Mouse (Mus musculus): ENCODE results near the gene Irx1. TPM values are rescaled to one million over a fixed set of nuclear protein-coding genes. Genes with fewer than 3 reads are reported as not detected.

The Irx1 gene
- polyA plus RNA-seq, 1 experiment from 2014 or later = 3.2 TPM

DNA sequence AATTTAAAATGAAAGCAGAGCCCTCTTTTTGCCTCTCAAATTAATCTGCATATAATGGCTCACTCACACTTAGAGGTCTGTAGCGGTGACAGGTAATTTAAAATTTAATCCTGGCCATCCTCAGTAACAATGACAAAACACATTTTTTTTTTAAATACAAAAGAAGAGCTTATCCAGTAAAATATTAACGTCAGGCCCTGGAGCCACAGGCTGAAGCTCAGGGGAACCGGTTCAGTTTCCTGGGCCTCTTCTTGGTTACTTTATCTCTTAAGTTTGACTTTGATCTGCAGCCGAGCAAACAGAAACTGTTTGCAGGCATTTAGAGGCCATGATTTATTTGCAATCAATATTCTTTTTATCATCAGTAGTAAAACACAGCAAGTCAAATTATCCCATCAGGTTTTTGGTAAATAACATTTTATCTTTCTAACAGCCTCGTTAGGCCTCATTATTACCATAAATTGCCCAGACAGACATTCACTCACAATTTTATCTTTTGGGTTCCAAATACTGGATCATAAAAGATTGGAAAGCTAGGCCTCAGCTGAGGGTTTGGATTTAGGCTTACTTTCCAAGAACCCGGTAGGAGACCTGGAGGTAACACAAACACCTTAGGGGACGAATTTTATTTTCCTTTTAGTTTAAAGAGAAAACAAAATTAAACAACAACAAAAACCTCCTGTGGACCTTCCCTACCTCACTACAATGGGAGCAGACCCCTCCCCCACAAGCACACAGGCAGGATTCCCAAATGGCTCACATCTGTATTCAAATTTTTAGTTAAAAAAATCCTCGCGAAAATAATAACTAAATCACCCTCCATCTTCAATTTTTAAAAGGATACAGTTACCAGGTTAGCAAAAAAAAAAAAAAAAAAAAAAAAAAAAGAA lies 2.4 kb downstream of the Irx1 start:
- H3K4me3 ChIP-seq (replicated peaks) = peak overlapping the region; percentile 23
- no peak for ATAC-seq (ENCODE audit: low FRiP score)
- peak overlapping the region; percentile 68 for H3K4me2 ChIP-seq
- H3K27me3 ChIP-seq (replicated peaks) = peaks cover 78% of the 10 kb centered on the region
- H3K36me3 ChIP-seq = no peaks in the 10 kb centered on the region
- H3K27ac ChIP-seq (replicated peaks) = no peak overlapping the region
- WGBS = 15% methylated on average over 9 of the region's 9 CpGs
- H3K9me3 ChIP-seq (replicated peaks) = no peaks in the 10 kb centered on the region
- H3K9ac ChIP-seq (replicated peaks) = no peak overlapping the region
- peaks cover 38% of the 10 kb centered on the region for H3K4me1 ChIP-seq

DNA sequence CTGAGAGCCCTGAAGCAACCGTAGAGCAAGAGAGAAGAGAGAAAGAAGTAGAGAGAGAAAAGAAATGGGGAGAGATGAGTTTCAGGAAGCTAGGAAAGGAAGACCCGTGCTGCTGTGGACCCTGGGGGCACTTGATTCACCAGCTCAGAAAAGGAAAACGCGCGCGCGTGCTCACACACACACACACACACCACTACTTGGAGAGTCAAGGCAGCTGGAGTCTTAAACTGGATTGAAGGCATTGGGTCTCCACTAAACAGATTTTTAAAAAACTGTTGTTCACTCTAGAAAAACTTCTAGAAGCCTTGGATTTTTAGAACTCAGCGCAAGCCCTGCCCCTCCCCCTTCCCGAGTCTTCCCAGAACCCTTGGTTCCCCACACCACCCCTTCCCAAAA lies 3.2 kb downstream of the Irx1 start:
- Histone ChIP-seq H3K4me1 (peaks cover 38% of the 10 kb centered on the region), H3K36me3 (no peaks in the 10 kb centered on the region), H3K4me3 (replicated peaks) (peak overlapping the region; percentile 23), H3K9ac (replicated peaks) (no peak overlapping the region), H3K27me3 (replicated peaks) (peaks cover 78% of the 10 kb centered on the region), H3K4me2 (peak overlapping the region; percentile 50), H3K27ac (replicated peaks) (no peak overlapping the region), H3K9me3 (replicated peaks) (no peaks in the 10 kb centered on the region)
- no peak for ATAC-seq (ENCODE audit: low FRiP score)
- 8% methylated on average over 9 of the region's 9 CpGs for WGBS

DNA sequence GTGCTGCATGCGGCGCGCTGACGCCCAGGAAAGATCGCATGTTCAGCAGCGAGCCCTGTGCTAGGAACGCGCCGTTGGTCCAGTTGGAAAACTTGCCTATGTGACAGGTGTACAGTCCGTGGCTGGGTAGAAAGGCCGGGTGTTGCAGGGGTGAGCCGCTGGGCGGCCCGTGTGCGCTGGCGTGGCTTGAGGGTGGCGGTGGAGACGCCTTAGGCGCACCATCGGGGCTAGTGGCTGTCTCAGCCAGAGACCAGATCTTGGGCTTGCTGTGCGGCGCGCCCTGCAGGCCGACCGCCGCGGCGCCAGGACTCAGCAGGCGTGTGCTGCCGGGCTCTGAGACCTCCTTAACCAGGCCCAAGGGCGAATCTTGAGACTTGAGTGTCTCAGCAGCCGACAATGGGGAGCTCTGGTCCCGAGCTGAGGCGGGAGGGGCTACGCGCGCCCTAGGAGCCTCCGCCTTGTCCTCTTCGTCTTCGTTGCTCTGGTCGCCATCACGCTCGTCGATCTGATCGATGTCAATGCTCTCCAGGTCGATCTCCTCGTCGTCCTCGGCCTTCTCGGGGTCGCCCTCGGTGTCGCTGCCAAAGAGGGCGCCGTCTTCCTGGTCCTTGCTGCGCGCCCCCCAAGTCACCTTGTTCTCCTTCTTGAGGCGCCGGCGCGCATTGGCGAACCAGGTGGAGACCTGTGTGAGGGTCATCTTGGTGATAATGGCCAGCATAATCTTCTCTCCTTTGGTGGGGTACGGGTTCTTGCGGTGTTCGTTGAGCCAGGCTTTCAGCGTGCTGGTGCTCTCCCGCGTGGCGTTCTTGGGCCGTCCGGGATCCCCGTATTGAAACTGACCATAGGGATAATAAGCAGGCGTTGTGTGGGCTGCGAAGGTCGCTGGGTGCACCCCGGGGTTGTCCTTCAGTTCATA lies 3.9 kb downstream of the Irx1 start:
- 0 out of 2 replicates have a peak overlapping the region, but pooled peaks have one; percentile 8 for H3K27ac ChIP-seq (replicated peaks)
- peak overlapping the region; percentile 23 for H3K4me3 ChIP-seq (replicated peaks)
- H3K27me3 ChIP-seq (replicated peaks) = peaks cover 78% of the 10 kb centered on the region
- H3K9me3 ChIP-seq (replicated peaks) = no peaks in the 10 kb centered on the region
- WGBS = 4% methylated on average over 76 of the region's 76 CpGs
- H3K4me2 ChIP-seq = peak overlapping the region; percentile 50
- no peaks in the 10 kb centered on the region for H3K36me3 ChIP-seq
- H3K9ac ChIP-seq (replicated peaks) = no peak overlapping the region
- peaks cover 38% of the 10 kb centered on the region for H3K4me1 ChIP-seq
- ATAC-seq (ENCODE audit: low FRiP score) = peak; percentile 27; the same call in 1 of the 2 replicates

DNA sequence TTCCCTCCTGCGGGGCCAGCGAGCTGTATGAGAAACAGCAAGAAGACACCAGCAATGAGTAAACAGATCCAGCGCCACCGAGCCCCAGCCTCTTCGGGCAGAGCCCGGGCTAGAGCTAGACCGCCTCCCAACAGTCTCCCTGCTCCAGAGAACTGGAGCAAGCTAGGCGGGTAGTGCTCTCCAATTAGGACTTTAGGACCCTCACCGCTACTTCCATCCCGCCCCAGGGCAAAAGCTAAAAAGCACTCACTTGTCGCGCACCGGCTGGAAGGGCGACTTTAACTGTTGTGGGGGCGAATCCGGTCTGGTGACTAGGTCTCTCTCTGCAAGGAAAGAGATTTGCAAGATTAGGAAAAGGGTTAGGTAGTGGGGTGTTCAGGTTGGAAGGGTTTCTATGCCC lies 4.9 kb downstream of the Irx1 start:
- 8% methylated on average over 16 of the region's 16 CpGs for WGBS
- ATAC-seq (ENCODE audit: low FRiP score) = no peak
- Histone ChIP-seq H3K9ac (replicated peaks) (no peak overlapping the region), H3K9me3 (replicated peaks) (no peaks in the 10 kb centered on the region), H3K27me3 (replicated peaks) (peaks cover 78% of the 10 kb centered on the region), H3K4me3 (replicated peaks) (peak overlapping the region; percentile 23; the same call in 1 of the 2 replicates), H3K27ac (replicated peaks) (no peak overlapping the region), H3K4me1 (peaks cover 32% of the 10 kb centered on the region), H3K36me3 (no peaks in the 10 kb centered on the region), H3K4me2 (peak overlapping the region; percentile 50)

DNA sequence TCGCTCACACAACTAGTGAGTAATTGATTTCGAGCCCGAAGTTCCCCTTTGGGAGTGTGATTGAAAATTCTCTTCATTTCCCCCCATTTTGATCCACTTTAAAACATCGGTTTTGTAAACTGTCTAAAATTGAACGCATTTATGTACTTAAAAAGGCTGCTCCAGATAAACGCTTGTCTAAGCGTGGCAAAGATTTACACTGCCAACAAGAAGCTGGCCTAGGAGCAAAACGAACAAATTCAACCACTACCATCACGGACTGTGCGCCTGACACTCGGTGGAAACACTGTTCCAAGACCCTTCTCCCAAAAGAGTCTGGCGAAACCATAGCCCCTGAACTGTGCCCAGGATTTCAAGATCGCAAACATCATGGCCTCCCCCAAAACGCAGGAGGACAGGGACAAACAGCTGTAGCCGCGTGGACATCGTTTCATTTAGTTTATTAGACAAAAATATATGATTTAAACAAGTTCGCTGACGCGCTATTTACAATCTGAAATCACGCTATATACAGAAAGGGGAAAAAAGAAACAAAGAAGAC lies 5.6 kb downstream of the Irx1 start:
- no peak overlapping the region for H3K9ac ChIP-seq (replicated peaks)
- H3K4me1 ChIP-seq = peaks cover 25% of the 10 kb centered on the region
- H3K36me3 ChIP-seq = no peaks in the 10 kb centered on the region
- WGBS = 13% methylated on average over 21 of the region's 21 CpGs
- H3K27me3 ChIP-seq (replicated peaks) = peaks cover 81% of the 10 kb centered on the region
- no peaks in the 10 kb centered on the region for H3K9me3 ChIP-seq (replicated peaks)
- peak overlapping the region; percentile 50 for H3K4me2 ChIP-seq
- ATAC-seq (ENCODE audit: low FRiP score) = no peak
- peak overlapping the region; percentile 23 for H3K4me3 ChIP-seq (replicated peaks)
- no peak overlapping the region for H3K27ac ChIP-seq (replicated peaks)

DNA sequence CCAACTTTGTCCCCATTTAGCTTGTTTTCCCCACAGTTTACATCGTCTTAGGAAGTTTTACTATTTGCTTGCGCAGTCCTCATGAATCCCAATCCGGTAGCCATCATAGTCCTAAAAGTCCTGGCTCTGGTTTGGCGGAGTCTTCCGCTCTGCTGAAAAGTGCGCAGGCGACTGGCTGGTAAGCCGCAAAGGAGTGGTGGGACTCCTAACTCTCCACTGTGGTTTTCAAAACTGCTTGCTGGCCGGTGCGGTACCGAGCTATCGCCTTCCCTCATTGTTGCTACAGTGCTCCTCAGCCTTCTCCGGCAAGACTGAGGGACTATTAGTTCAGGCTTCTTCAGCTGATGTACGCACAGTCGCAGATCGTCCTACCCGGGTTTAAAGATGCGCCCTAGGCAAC lies 6.4 kb downstream of the Irx1 start:
- 17% methylated on average over 18 of the region's 18 CpGs for WGBS
- Histone ChIP-seq H3K9ac (replicated peaks) (no peak overlapping the region), H3K4me2 (peak overlapping the region; percentile 17; the same call in 1 of the 2 replicates), H3K4me1 (peaks cover 26% of the 10 kb centered on the region), H3K27ac (replicated peaks) (no peak overlapping the region), H3K4me3 (replicated peaks) (no peak overlapping the region), H3K9me3 (replicated peaks) (no peaks in the 10 kb centered on the region), H3K27me3 (replicated peaks) (peaks cover 79% of the 10 kb centered on the region), H3K36me3 (no peaks in the 10 kb centered on the region)
- no peak for ATAC-seq (ENCODE audit: low FRiP score)

DNA sequence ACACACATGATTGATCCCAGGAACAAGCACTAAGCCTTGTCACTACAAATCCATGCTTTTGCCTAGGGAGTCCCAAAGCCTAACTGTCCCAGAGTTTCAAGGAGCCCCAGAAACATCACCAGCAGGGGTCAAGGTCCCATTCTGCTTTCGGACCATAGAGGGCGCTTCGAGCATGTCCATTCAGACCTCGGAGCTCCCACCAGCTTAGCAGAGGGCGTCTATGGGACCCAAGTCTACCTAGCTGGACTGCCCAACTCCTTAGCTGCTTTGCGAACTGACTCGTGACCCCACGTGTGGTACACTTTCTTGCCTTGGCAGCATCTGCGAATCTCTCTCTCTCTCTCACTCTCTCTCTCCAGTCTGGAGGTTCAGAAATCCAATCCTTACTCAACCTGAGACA lies 7.0 kb downstream of the Irx1 start:
- Histone ChIP-seq H3K27ac (replicated peaks) (no peak overlapping the region), H3K4me2 (0 out of 2 replicates have a peak overlapping the region, but pooled peaks have one; percentile 17), H3K9ac (replicated peaks) (no peak overlapping the region), H3K4me1 (peaks cover 30% of the 10 kb centered on the region), H3K9me3 (replicated peaks) (no peaks in the 10 kb centered on the region), H3K36me3 (no peaks in the 10 kb centered on the region), H3K27me3 (replicated peaks) (peaks cover 75% of the 10 kb centered on the region), H3K4me3 (replicated peaks) (no peak overlapping the region)
- no peak for ATAC-seq (ENCODE audit: low FRiP score)
- 12% methylated on average over 9 of the region's 9 CpGs for WGBS

DNA sequence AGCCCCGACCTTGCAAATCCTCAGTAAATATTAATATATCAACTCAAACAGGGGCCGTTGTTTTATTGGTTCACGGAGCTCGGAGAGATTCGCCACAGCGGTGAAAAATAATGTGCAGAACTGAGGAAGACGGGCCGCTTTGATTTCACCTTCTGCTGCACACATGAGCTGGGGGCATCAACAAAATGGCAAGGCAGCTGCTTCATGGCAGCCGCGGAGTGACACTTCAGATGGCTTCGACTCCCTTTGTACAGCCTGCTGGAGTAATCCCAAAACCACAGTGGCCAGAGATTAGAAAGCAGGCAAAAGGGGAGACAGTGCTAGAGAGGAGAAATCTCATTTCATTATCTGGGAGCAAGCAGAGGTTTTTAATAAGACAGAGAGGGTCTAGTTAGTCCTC lies 11.6 kb downstream of the Irx1 start:
- no peak for ATAC-seq (ENCODE audit: low FRiP score)
- no peak overlapping the region for H3K4me3 ChIP-seq (replicated peaks)
- WGBS = 14% methylated on average over 11 of the region's 11 CpGs
- H3K27ac ChIP-seq (replicated peaks) = no peak overlapping the region
- H3K36me3 ChIP-seq = no peaks in the 10 kb centered on the region
- H3K4me2 ChIP-seq = no peak overlapping the region
- H3K27me3 ChIP-seq (replicated peaks) = peaks cover 52% of the 10 kb centered on the region
- no peak overlapping the region for H3K9ac ChIP-seq (replicated peaks)
- H3K9me3 ChIP-seq (replicated peaks) = no peaks in the 10 kb centered on the region
- H3K4me1 ChIP-seq = peaks cover 17% of the 10 kb centered on the region

DNA sequence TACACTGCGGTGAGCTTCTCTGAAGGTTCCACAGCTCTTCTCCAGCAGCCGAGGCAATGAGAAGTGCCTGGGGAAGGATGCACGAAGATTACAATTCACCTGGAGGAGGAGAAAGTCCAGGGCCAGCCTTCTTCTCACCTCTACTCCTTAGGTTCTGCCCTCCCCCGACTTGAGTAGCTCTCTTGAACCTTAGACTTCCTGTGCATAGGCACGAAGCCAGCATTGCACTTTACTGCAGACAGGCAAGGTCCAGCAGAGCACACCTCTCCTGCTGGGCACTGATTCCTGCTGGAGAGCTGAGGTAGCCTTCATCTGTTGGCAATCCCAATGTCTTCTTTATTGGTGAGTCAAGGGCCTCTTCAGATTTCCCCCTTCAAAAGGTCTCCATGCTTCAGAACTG lies 13.7 kb downstream of the Irx1 start:
- Histone ChIP-seq H3K9me3 (replicated peaks) (no peaks in the 10 kb centered on the region), H3K4me1 (peaks cover 17% of the 10 kb centered on the region), H3K36me3 (no peaks in the 10 kb centered on the region), H3K9ac (replicated peaks) (no peak overlapping the region), H3K27me3 (replicated peaks) (peaks cover 31% of the 10 kb centered on the region), H3K4me3 (replicated peaks) (no peak overlapping the region), H3K27ac (replicated peaks) (no peak overlapping the region), H3K4me2 (no peak overlapping the region)
- WGBS = 86% methylated on average over 5 of the region's 5 CpGs
- no peak for ATAC-seq (ENCODE audit: low FRiP score)

DNA sequence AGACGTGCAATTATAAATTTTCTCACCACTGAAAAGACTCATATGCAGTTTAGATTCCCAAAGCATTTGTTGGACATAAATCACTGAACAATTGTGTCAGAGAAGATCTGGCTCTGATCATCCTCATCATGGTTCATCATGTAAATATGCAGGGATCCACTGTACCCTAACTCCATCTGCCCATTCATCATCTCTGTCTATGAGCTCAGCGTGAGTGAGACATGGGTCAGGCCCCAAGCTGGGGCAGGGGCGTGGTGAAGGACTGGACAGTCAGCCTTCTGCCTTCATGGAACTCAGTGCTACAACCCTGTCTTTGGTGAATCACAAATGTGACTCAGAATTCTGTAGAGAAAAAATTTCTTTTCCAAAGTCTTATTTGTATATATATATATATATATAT lies 53.2 kb downstream of the Irx1 start:
- no peak overlapping the region for H3K4me3 ChIP-seq (replicated peaks)
- H3K4me2 ChIP-seq = no peak overlapping the region
- H3K36me3 ChIP-seq = no peaks in the 10 kb centered on the region
- 82% methylated on average over 3 of the region's 3 CpGs for WGBS
- H3K9me3 ChIP-seq (replicated peaks) = no peaks in the 10 kb centered on the region
- no peak overlapping the region for H3K27ac ChIP-seq (replicated peaks)
- H3K27me3 ChIP-seq (replicated peaks) = peaks cover 2% of the 10 kb centered on the region; the same call in 1 of the 2 replicates
- H3K9ac ChIP-seq (replicated peaks) = no peak overlapping the region
- ATAC-seq (ENCODE audit: low FRiP score) = no peak
- no peaks in the 10 kb centered on the region for H3K4me1 ChIP-seq
